Comparison of ENCODE assay signal across 28 mouse cellular contexts in genomic region chr7:144473486-144473885, GRCm38 (mm10). TPM values are rescaled to one million over a fixed set of nuclear protein-coding genes. Genes with fewer than 3 reads are reported as not detected.
A peak's percentile ranks its signal among the peaks of the same experiment; 100 is the strongest.
DNase-seq lines count a peak whose midpoint lies in the region; ATAC-seq and TF ChIP-seq lines count a peak whose summit lies in the region.
"Had no signal": no experiment of that assay in that cellular context is flagged by ENCODE, and none has a peak within 500 bp of the region (broad histone marks: within the 10 kb centered on the region; RNA-seq: fewer than 3 reads in every experiment).

No protein-coding gene starts in this region.

- H3K9ac ChIP-seq in lung, postnatal 0 days (replicated peaks; ENCODE audit: low read depth), result no peak overlapping the region
- H3K9ac ChIP-seq: embryonic facial prominence, embryonic 15.5 days; forebrain, embryonic 13.5 days; hindbrain, embryonic 12.5 days; intestine, embryonic 15.5 days; liver, embryonic 14.5 days; midbrain, embryonic 13.5 days had no signal

- H3K27ac ChIP-seq in lung, postnatal 0 days (ENCODE audit: low read length), result no peak overlapping the region
- no peak overlapping the region for H3K27ac ChIP-seq in embryonic facial prominence, embryonic 10.5 days (replicated peaks)
- H3K27ac ChIP-seq: embryonic facial prominence, embryonic 15.5 days; forebrain, embryonic 13.5 days; hindbrain, embryonic 12.5 days; hindbrain, postnatal 0 days; intestine, embryonic 15.5 days; liver, embryonic 14.5 days; macrophage; midbrain, embryonic 13.5 days had no signal

- no peak for TF ChIP-seq CTCF in lung, postnatal 0 days (IDR thresholded peaks at IDR 0.05)

- no peak overlapping the region for H3K4me2 ChIP-seq in lung, postnatal 0 days (replicated peaks; ENCODE audit: low read depth, low read length)
- H3K4me2 ChIP-seq: embryonic facial prominence, embryonic 15.5 days; forebrain, embryonic 13.5 days; hindbrain, embryonic 12.5 days; intestine, embryonic 15.5 days; midbrain, embryonic 13.5 days had no signal

- WGBS in lung, postnatal 0 days, result 44% methylated on average over 4 of the region's 4 CpGs
- WGBS in embryonic facial prominence, embryonic 10.5 days, result 64% methylated on average over 4 of the region's 4 CpGs

- no peaks in the 10 kb centered on the region for H3K9me3 ChIP-seq in lung, postnatal 0 days (ENCODE audit: low read length)
- no peaks in the 10 kb centered on the region for H3K9me3 ChIP-seq in embryonic facial prominence, embryonic 10.5 days
- H3K9me3 ChIP-seq: embryonic facial prominence, embryonic 15.5 days; forebrain, embryonic 13.5 days; G1E; hindbrain, embryonic 12.5 days; intestine, embryonic 15.5 days; midbrain, embryonic 13.5 days had no signal

- H3K4me1 ChIP-seq in lung, postnatal 0 days (ENCODE audit: insufficient read depth, low read depth, low read length), result peaks cover 11% of the 10 kb centered on the region; the same call in 1 of the 2 replicates
- H3K4me1 ChIP-seq in embryonic facial prominence, embryonic 10.5 days, result peaks cover 29% of the 10 kb centered on the region

- no peak overlapping the region for H3K4me3 ChIP-seq in lung, postnatal 0 days (ENCODE audit: low read depth, low read length)
- no peak overlapping the region for H3K4me3 ChIP-seq in embryonic facial prominence, embryonic 10.5 days
- H3K4me3 ChIP-seq: embryonic facial prominence, embryonic 15.5 days; forebrain, embryonic 13.5 days; hindbrain, embryonic 12.5 days; intestine, embryonic 15.5 days; midbrain, embryonic 13.5 days had no signal

- TF ChIP-seq EP300 in lung, postnatal 0 days (IDR thresholded peaks at IDR 0.05), result no peak

- peaks cover 3% of the 10 kb centered on the region; the same call in 1 of the 2 replicates for H3K36me3 ChIP-seq in lung, postnatal 0 days (ENCODE audit: insufficient read depth, low read length)
- H3K36me3 ChIP-seq in embryonic facial prominence, embryonic 10.5 days (replicated peaks), result peaks cover 32% of the 10 kb centered on the region

- no peaks in the 10 kb centered on the region for H3K27me3 ChIP-seq in lung, postnatal 0 days (replicated peaks; ENCODE audit: insufficient read depth, low read length)
- H3K27me3 ChIP-seq in embryonic facial prominence, embryonic 10.5 days (replicated peaks; ENCODE audit: low read depth, poor library complexity, severe bottlenecking), result no peaks in the 10 kb centered on the region
- H3K27me3 ChIP-seq: embryonic facial prominence, embryonic 15.5 days; forebrain, embryonic 13.5 days; hindbrain, embryonic 12.5 days; intestine, embryonic 15.5 days; midbrain, embryonic 13.5 days had no signal

- DNase-seq in kidney, adult 18-20 months, result peak; percentile 24
- no peak for DNase-seq in kidney, postnatal 10 days
- DNase-seq in lung, postnatal 0 days (ENCODE audit: low spot score), result peak; percentile 24
- DNase-seq in lung, postnatal 10 days, result no peak
- DNase-seq in embryonic facial prominence, embryonic 10.5 days (ENCODE audit: low spot score), result peak; percentile 18
- DNase-seq in yolk sac, embryonic 10.5 days (ENCODE audit: low spot score), result peak; percentile 74
- no peak for DNase-seq in lung, postnatal 25 days (ENCODE audit: low spot score)
- DNase-seq: adrenal gland, postnatal 25 days; cerebellum, adult 11-12 months; cerebellum, postnatal 10 days; gastrocnemius, postnatal 25 days; heart, adult 18-20 months; layer of hippocampus, adult 9-11 months; liver; lung, adult 2 months; thymus, adult 2 months; thymus, postnatal 4 days had no signal

- ATAC-seq in lung, postnatal 0 days, result no peak
- ATAC-seq in frontal cortex, adult (ENCODE audit: low TSS enrichment), result no peak
- ATAC-seq: CD4-positive, CD25-positive, alpha-beta regulatory T cell, adult 4 months; forebrain, embryonic 13.5 days; hindbrain, postnatal 0 days; intestine, embryonic 15.5 days; midbrain, embryonic 13.5 days had no signal

RNA-seq across cellular contexts. Expression of gene Cttn, which starts 2.7 kb away (rescaled TPM):
- 128 and 131 TPM in 2 replicates for polyA plus RNA-seq in lung, postnatal 0 days (2015; fragmentation: Nextera tagmentation; extraction: Ambion mirVana)
- 196 and 200 TPM in 2 replicates for polyA plus RNA-seq in embryonic facial prominence, embryonic 10.5 days (2016; fragmentation: Nextera tagmentation; extraction: Ambion mirVana)

Comparison
In these comparisons a context has a peak if more than half of its experiments do, and no peak if none do; other contexts are left out.
1. DNase-seq: peak in kidney, adult 18-20 months (single experiment), lung, postnatal 0 days (single experiment), embryonic facial prominence, embryonic 10.5 days (single experiment) and yolk sac, embryonic 10.5 days (single experiment); none in kidney, postnatal 10 days (single experiment), lung, postnatal 10 days (single experiment) and lung, postnatal 25 days (single experiment).